Mouse (Mus musculus): ENCODE results near the gene Gm10190. TPM values are rescaled to one million over a fixed set of nuclear protein-coding genes. Genes with fewer than 3 reads are reported as not detected.

Gm10190 gene
- polyA plus RNA-seq (2014; fragmentation: Nextera tagmentation; extraction: Ambion mirVana) = not detected in 2 replicates

DNA sequence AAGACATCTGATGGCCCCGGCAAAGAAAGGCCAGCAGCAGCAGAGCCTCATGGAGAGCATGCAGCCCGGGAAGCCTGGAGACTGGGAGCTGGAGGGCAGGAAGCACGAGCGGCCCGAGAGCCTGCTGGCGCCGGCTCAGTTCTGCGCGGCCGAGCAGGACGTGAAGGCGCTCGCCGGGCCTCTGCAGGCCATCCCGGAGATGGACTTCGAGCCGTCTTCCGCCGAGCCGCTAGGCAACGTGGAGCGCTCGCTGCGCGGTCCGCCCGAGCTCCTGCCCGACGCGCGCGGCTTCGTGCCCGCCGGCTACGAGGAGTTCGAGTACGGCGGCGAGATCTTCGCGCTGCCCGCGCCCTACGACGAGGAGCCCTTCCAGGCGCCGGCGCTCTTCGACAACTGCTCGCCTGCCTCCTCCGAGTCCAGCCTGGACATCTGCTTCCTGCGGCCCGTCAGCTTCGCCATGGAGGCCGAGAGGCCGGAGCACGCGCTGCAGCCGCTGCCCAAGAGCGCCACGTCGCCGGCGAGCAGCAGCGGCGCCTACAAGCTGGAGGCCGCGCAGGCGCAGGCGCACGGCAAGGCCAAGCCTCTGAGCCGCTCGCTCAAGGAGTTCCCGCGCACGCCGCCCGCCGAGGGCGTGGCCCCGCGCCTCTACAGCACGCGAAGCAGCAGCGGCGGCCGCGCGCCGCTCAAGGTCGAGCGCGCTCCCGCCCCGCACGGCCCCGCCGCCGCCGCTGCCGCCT lies at the start of gene Gm10190:
Gm10190 (minus strand) TSS at position 553 of the 737 bp plus-strand sequence.
- Histone ChIP-seq H3K4me2 (peak within 1 kb of the TSS; percentile 75), H3K27ac (ENCODE audit: low read depth, low read length) (no peak within 1 kb of the TSS), H3K9me3 (ENCODE audit: control insufficient read depth, low read length) (no peaks in the 10 kb centered on the region), H3K9ac (ENCODE audit: low read depth, low read length) (peak within 1 kb of the TSS; percentile 57), H3K4me1 (replicated peaks; ENCODE audit: control insufficient read depth, insufficient read depth, low read length) (no peaks in the 10 kb centered on the region), H3K27me3 (replicated peaks; ENCODE audit: control insufficient read depth, insufficient read depth, low read length) (peaks cover 14% of the 10 kb centered on the region), H3K36me3 (ENCODE audit: control insufficient read depth, insufficient read depth, low read length) (no peaks in the 10 kb centered on the region), H3K4me3 (ENCODE audit: low read depth, low read length) (peak within 1 kb of the TSS; percentile 35)
- peak; percentile 85 for DNase-seq (ENCODE audit: low spot score)
- WGBS = 5% methylated on average over 102 of the region's 102 CpGs
- peak; percentile 96 for ATAC-seq (replicated peaks; ENCODE audit: low FRiP score)

DNA sequence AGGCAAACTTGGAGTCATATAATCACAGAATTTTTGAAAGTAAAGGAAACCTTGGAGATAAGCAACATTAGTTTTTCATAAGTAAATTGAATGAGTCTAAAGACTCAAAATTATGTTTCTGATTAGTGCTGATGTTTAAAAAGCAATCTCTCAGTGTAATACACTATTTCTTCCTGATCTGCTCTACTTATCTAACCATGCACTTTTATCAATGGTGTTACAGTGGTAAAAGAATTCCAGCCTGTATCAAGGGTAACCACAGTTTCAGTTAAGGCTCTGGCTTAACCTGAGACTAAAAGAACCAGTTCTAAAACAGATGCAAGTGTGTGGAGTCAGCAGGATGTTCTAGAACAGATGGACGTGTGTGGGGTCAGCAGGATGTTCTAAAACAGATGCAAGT lies 47.7 kb upstream of the Gm10190 start:
- no peak overlapping the region for H3K4me3 ChIP-seq (ENCODE audit: low read depth, low read length)
- H3K36me3 ChIP-seq (ENCODE audit: control insufficient read depth, insufficient read depth, low read length) = peaks cover 23% of the 10 kb centered on the region
- no peak overlapping the region for H3K4me2 ChIP-seq
- H3K27ac ChIP-seq (ENCODE audit: low read depth, low read length) = no peak overlapping the region
- no peak overlapping the region for H3K9ac ChIP-seq (ENCODE audit: low read depth, low read length)
- DNase-seq (ENCODE audit: low spot score) = no peak
- WGBS = 89% methylated on average over 1 of the region's 1 CpGs
- no peak for ATAC-seq (replicated peaks; ENCODE audit: low FRiP score)
- H3K9me3 ChIP-seq (ENCODE audit: control insufficient read depth, low read length) = no peaks in the 10 kb centered on the region
- no peaks in the 10 kb centered on the region for H3K27me3 ChIP-seq (replicated peaks; ENCODE audit: control insufficient read depth, insufficient read depth, low read length)
- H3K4me1 ChIP-seq (replicated peaks; ENCODE audit: control insufficient read depth, insufficient read depth, low read length) = no peaks in the 10 kb centered on the region

DNA sequence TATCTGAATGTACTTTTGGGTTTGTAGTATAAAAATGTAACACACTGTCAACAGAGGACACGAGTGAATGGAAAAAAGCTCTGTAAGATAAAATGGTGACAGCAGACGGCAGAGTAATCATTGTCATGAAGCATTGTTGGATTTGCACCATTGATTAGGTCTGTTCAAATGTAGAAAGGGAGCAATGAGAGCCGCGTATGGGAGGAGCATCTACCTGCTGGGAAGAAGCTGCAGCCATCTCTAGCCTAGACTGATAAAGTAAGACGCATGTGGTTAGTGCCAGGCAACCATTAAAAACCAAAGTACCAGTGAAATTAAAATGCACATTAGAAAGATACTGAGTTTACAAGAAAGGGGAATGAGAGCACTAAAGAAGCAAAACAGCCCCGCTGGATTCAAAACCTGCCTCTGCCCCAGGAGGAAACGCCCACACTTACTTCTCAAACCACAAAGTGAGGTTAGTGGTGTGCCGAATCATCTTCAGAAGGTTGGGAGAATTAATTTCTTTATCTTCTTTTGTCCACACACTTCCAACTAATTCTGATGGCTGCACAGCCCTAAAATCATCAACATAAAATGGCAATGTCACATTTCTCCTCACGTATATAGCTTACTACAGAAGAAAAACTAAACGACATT lies 45.4 kb upstream of the Gm10190 start:
- DNase-seq (ENCODE audit: low spot score) (no peak), ATAC-seq (replicated peaks; ENCODE audit: low FRiP score) (no peak)
- Histone ChIP-seq H3K4me1 (replicated peaks; ENCODE audit: control insufficient read depth, insufficient read depth, low read length) (no peaks in the 10 kb centered on the region), H3K9me3 (ENCODE audit: control insufficient read depth, low read length) (no peaks in the 10 kb centered on the region), H3K27me3 (replicated peaks; ENCODE audit: control insufficient read depth, insufficient read depth, low read length) (no peaks in the 10 kb centered on the region), H3K4me3 (ENCODE audit: low read depth, low read length) (no peak overlapping the region), H3K36me3 (ENCODE audit: control insufficient read depth, insufficient read depth, low read length) (peaks cover 29% of the 10 kb centered on the region), H3K4me2 (no peak overlapping the region), H3K27ac (ENCODE audit: low read depth, low read length) (no peak overlapping the region), H3K9ac (ENCODE audit: low read depth, low read length) (no peak overlapping the region)
- WGBS = 75% methylated on average over 10 of the region's 10 CpGs

DNA sequence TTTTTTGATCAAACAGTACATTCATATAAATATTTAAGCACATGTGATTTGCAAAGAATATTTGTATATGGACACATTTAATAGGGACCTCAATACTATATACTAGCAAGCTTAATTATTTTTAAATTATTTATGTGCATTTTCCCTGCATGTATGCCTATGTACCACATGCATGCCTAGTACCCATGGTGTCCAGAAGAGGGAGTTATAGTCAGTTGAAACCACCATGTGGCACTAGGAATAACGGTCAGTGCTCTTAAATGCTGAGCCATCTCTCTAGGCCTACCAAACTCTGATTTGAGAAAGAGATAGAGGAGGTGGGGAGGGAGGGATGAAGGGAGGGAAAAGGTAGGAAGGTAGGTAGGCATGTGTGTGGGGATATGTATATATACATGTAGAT lies 37.8 kb upstream of the Gm10190 start:
- H3K36me3 ChIP-seq (ENCODE audit: control insufficient read depth, insufficient read depth, low read length) = peaks cover 22% of the 10 kb centered on the region
- no peak overlapping the region for H3K4me2 ChIP-seq
- ATAC-seq (replicated peaks; ENCODE audit: low FRiP score) (no peak), DNase-seq (ENCODE audit: low spot score) (no peak)
- H3K4me3 ChIP-seq (ENCODE audit: low read depth, low read length) = no peak overlapping the region
- 76% methylated on average over 1 of the region's 1 CpGs for WGBS
- H3K9ac ChIP-seq (ENCODE audit: low read depth, low read length) = no peak overlapping the region
- no peaks in the 10 kb centered on the region for H3K4me1 ChIP-seq (replicated peaks; ENCODE audit: control insufficient read depth, insufficient read depth, low read length)
- H3K27ac ChIP-seq (ENCODE audit: low read depth, low read length) = no peak overlapping the region
- H3K27me3 ChIP-seq (replicated peaks; ENCODE audit: control insufficient read depth, insufficient read depth, low read length) = no peaks in the 10 kb centered on the region
- no peaks in the 10 kb centered on the region for H3K9me3 ChIP-seq (ENCODE audit: control insufficient read depth, low read length)

DNA sequence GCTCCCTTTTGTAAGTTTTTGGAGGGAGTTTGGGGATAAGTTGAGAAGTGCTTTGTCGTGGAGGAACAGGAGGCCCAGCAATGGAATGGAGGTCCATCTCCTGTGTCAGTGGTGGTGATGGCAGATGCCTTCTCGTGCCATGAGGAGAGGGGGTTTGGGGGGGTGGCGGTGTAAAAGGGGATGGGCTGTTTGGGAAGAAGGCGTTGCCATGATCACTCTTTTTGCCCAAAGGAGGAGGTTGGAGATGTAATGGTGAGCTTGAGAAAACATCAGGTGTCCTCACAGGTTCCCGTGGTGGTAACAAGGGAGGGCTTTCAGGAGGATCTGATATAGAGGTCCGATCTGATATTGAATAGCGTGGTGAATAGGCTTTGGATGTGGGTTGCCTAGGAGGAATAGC lies 24.9 kb upstream of the Gm10190 start:
- no peaks in the 10 kb centered on the region for H3K4me1 ChIP-seq (replicated peaks; ENCODE audit: control insufficient read depth, insufficient read depth, low read length)
- H3K4me3 ChIP-seq (ENCODE audit: low read depth, low read length) = no peak overlapping the region
- H3K27ac ChIP-seq (ENCODE audit: low read depth, low read length) = no peak overlapping the region
- no peaks in the 10 kb centered on the region for H3K9me3 ChIP-seq (ENCODE audit: control insufficient read depth, low read length)
- 90% methylated on average over 7 of the region's 7 CpGs for WGBS
- DNase-seq (ENCODE audit: low spot score) (no peak), ATAC-seq (replicated peaks; ENCODE audit: low FRiP score) (no peak)
- no peak overlapping the region for H3K9ac ChIP-seq (ENCODE audit: low read depth, low read length)
- no peak overlapping the region for H3K4me2 ChIP-seq
- no peaks in the 10 kb centered on the region for H3K27me3 ChIP-seq (replicated peaks; ENCODE audit: control insufficient read depth, insufficient read depth, low read length)
- H3K36me3 ChIP-seq (ENCODE audit: control insufficient read depth, insufficient read depth, low read length) = peaks cover 7% of the 10 kb centered on the region

DNA sequence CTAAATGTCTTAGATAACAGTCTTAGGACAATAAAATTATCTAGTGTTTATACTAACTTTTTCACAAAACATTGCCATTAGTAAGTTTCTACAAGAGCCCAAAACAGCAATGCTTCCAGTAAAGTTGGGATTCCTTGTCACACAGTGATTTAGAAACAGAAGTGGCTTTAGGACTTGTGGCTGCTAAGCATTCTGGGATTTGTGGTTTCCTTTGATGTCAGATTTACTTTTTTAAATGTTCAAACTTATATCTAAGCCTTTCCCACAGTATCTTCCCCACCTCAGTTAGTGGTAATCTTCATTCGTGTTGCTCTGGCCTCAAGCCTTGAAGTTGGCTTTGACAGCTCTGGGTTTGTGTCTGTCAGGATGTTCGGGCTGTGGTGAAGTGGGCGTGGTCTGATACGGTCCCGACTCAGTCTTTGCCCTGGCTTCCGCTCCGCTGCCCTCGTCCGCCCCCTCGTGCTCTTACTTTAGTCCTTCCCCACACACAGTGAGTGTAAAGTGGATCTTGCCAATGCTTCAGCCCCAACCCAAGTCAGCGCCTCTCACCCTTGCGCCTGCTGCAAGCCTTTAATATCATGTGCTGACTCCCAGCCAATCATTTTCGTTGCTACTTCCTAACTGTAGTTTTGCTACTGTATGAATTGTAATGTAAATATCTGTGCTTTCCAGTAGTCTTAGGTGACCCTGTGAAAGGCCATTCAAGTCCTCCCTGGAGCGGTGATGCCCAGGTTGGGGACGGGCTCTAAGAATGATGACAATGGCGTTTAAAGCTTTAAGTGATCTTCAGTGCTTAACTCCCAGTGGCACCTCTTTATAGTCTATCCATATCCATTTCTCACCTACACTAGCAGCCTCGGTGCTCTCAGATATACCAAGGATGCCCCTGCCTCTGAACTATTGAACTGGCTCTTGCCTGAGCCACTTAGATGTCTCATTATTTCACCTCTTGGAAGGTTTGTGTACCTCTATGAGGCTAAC lies 18.4 kb upstream of the Gm10190 start:
- Histone ChIP-seq H3K27ac (ENCODE audit: low read depth, low read length) (no peak overlapping the region), H3K4me3 (ENCODE audit: low read depth, low read length) (peak overlapping the region; percentile 35), H3K9ac (ENCODE audit: low read depth, low read length) (no peak overlapping the region), H3K9me3 (ENCODE audit: control insufficient read depth, low read length) (no peaks in the 10 kb centered on the region), H3K4me1 (replicated peaks; ENCODE audit: control insufficient read depth, insufficient read depth, low read length) (no peaks in the 10 kb centered on the region), H3K27me3 (replicated peaks; ENCODE audit: control insufficient read depth, insufficient read depth, low read length) (no peaks in the 10 kb centered on the region), H3K4me2 (peak overlapping the region; percentile 62), H3K36me3 (ENCODE audit: control insufficient read depth, insufficient read depth, low read length) (no peaks in the 10 kb centered on the region)
- peak; percentile 78 for ATAC-seq (replicated peaks; ENCODE audit: low FRiP score)
- DNase-seq (ENCODE audit: low spot score) = peak; percentile 59
- 11% methylated on average over 17 of the region's 17 CpGs for WGBS

DNA sequence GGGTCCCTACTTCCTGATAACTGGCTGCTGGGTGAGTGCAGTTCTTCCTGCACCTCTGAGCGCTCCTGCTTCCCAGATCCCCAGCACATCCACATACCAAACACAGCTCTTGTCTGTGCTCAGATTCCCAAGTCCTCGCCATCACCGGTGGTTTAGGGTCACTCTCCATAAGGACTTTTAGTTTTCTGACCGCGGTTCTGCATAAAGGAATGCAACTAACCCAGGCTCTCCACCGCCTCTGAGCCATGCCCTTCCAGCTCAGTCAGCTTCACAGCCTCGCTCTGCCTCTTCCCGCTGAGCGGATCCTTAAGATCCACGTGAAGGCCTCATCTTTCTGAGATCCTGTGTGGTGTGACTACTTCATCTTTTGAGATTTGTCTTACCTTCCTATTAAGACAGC lies 16.7 kb upstream of the Gm10190 start:
- H3K9ac ChIP-seq (ENCODE audit: low read depth, low read length) = no peak overlapping the region
- H3K27ac ChIP-seq (ENCODE audit: low read depth, low read length) = no peak overlapping the region
- H3K36me3 ChIP-seq (ENCODE audit: control insufficient read depth, insufficient read depth, low read length) = no peaks in the 10 kb centered on the region
- ATAC-seq (replicated peaks; ENCODE audit: low FRiP score) = no peak
- H3K9me3 ChIP-seq (ENCODE audit: control insufficient read depth, low read length) = no peaks in the 10 kb centered on the region
- H3K4me2 ChIP-seq = no peak overlapping the region
- no peaks in the 10 kb centered on the region for H3K27me3 ChIP-seq (replicated peaks; ENCODE audit: control insufficient read depth, insufficient read depth, low read length)
- 59% methylated on average over 10 of the region's 10 CpGs for whole genome bisulfite sequencing
- no peak for DNase-seq (ENCODE audit: low spot score)
- H3K4me1 ChIP-seq (replicated peaks; ENCODE audit: control insufficient read depth, insufficient read depth, low read length) = no peaks in the 10 kb centered on the region
- H3K4me3 ChIP-seq (ENCODE audit: low read depth, low read length) = no peak overlapping the region

DNA sequence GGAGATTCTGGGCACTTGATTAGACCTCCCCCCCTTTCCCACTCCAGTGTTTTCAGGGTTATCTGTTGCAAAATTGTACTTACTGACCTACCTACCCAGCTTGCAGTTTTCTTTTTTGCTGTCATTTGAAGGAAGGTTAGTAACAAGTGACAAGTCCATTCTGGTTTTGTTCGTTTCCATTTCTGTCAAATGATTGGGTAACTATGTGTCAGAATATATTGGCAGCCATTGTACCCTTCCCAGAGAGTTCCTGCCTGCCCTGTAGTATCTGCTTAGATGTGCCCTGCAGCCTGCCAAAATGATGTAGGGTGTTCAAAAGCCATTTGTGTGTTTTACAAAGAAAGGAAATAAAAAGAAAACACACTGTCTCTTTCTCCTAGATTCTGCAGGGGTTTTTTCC lies 12.3 kb upstream of the Gm10190 start:
- H3K36me3 ChIP-seq (ENCODE audit: control insufficient read depth, insufficient read depth, low read length) = no peaks in the 10 kb centered on the region
- H3K27ac ChIP-seq (ENCODE audit: low read depth, low read length) = no peak overlapping the region
- ATAC-seq (replicated peaks; ENCODE audit: low FRiP score) (no peak), DNase-seq (ENCODE audit: low spot score) (no peak)
- H3K9ac ChIP-seq (ENCODE audit: low read depth, low read length) = no peak overlapping the region
- H3K9me3 ChIP-seq (ENCODE audit: control insufficient read depth, low read length) = no peaks in the 10 kb centered on the region
- no peaks in the 10 kb centered on the region for H3K27me3 ChIP-seq (replicated peaks; ENCODE audit: control insufficient read depth, insufficient read depth, low read length)
- no peaks in the 10 kb centered on the region for H3K4me1 ChIP-seq (replicated peaks; ENCODE audit: control insufficient read depth, insufficient read depth, low read length)
- H3K4me2 ChIP-seq = no peak overlapping the region
- WGBS = 65% methylated on average over 1 of the region's 1 CpGs
- H3K4me3 ChIP-seq (ENCODE audit: low read depth, low read length) = no peak overlapping the region
